Mouse (Mus musculus) limb, embryonic 14.5 days (tissue): ENCODE measurements around the gene Aarsd1. TPM values are rescaled to one million over a fixed set of nuclear protein-coding genes. Genes with fewer than 3 reads are reported as not detected.
"Not testable (repeated sequence)": the region's sequence is repeated elsewhere in the genome, so short reads cannot be mapped to it uniquely, and the experiment has no call there.

Source experiments
- ATAC-seq: fragments of 200-750 bp; cut with Nextera tagmentation; 2 replicates; pipeline ENCODE4 v1.8.0; 2017; ENCODE audit warnings: low read depth, moderate number of reproducible peaks, moderate TSS enrichment; ENCODE audit not compliant: low FRiP score
- DNase-seq: peaks from one replicate; pipeline ENCODE4 v3.0.0-alpha.2; 2015; ENCODE audit warnings: low spot score
- H3K27ac ChIP-seq: fragments of 300-500 bp; sonication (generic); replicated peaks from 2 replicates; pipeline ENCODE4 v1.5.1; 2014; ENCODE audit warnings: low read depth, mild to moderate bottlenecking, low read length, moderate library complexity, mixed read lengths
- H3K27me3 ChIP-seq: fragments of 300-500 bp; sonication (generic); 2 replicates; pipeline ENCODE4 v1.6.1; 2014; ENCODE audit warnings: low read length, mixed read lengths; ENCODE audit not compliant: control insufficient read depth, insufficient read depth
- H3K36me3 ChIP-seq: fragments of 300-500 bp; sonication (generic); 2 replicates; pipeline ENCODE4 v1.6.1; 2014; ENCODE audit warnings: mild to moderate bottlenecking, low read length, moderate library complexity, mixed read lengths; ENCODE audit not compliant: control insufficient read depth, insufficient read depth
- H3K4me1 ChIP-seq: fragments of 300-500 bp; sonication (generic); 2 replicates; pipeline ENCODE4 v1.6.1; 2014; ENCODE audit warnings: antibody characterized with exemption, low read length, mixed read lengths; ENCODE audit not compliant: control insufficient read depth, insufficient read depth
- H3K4me2 ChIP-seq: fragments of 300-500 bp; sonication (generic); replicated peaks from 2 replicates; pipeline ENCODE4 v1.6.1; 2014; ENCODE audit warnings: low read depth, mild to moderate bottlenecking, low read length, moderate library complexity; ENCODE audit not compliant: severe bottlenecking
- H3K4me3 ChIP-seq: fragments of 300-500 bp; sonication (generic); replicated peaks from 2 replicates; pipeline ENCODE4 v1.5.1; 2014; ENCODE audit warnings: low read length
- H3K9ac ChIP-seq: fragments of 300-500 bp; sonication (generic); 2 replicates; pipeline ENCODE4 v1.6.1; 2014; ENCODE audit warnings: mild to moderate bottlenecking, low read depth, low read length, moderate library complexity; ENCODE audit not compliant: severe bottlenecking
- H3K9me3 ChIP-seq: fragments of 300-500 bp; sonication (generic); 2 replicates; pipeline ENCODE4 v1.6.1; 2016; ENCODE audit warnings: low read length; ENCODE audit not compliant: control insufficient read depth
- POLR2A ChIP-seq: fragments of 200-500 bp; IDR thresholded peaks from 2 replicates; pipeline ENCODE4 v1.8.0; 2012; ENCODE audit warnings: inconsistent platforms, mild to moderate bottlenecking, moderate library complexity, borderline replicate concordance; ENCODE audit not compliant: insufficient read depth, insufficient read length; ENCODE audit errors: extremely low read depth
- WGBS: fragments of 180-500 bp; shearing (Covaris S2); extraction: QIAGEN DNeasy Blood & Tissue Kit; methylation state at CpG from one replicate; pipeline ENCODE4 v1.1.7; 2014; 5-methylcytosine and 5-hydroxymethylcytosine counted together
- polyA plus RNA-seq, 2 experiments: library from polyadenylated mRNA; depleted of rRNA in 1 of 2; stranded (reverse) in 1 of 2; unstranded in 1 of 2; fragments of >200 nt; fragmentation: Nextera tagmentation in 1 of 2; extraction: Ambion mirVana in 1 of 2; gene quantifications; 2 replicates each; pipeline versions ENCODE4 v1.2.1 to v1.2.3; 2012 to 2014

The Aarsd1 gene
- polyA plus RNA-seq, 2 experiments = 41.1 to 63.2 TPM

GRCm38 (mm10) chr11:101416433-101417100 lies 848 bp downstream of the Aarsd1 start:
- TF ChIP-seq POLR2A = no peak
- 4% methylated on average over 11 of the region's 11 CpGs for WGBS
- peak overlapping the region; percentile 80 for H3K9ac ChIP-seq
- H3K4me3 ChIP-seq = peak overlapping the region; percentile 66
- peak overlapping the region; percentile 64 for H3K4me2 ChIP-seq
- no peak for ATAC-seq
- H3K4me1 ChIP-seq = peaks cover 6% of the 10 kb centered on the region
- H3K9me3 ChIP-seq = no peaks in the 10 kb centered on the region
- H3K27ac ChIP-seq = peak overlapping the region; percentile 59
- peaks cover 18% of the 10 kb centered on the region for H3K36me3 ChIP-seq
- no peak for DNase-seq
- H3K27me3 ChIP-seq = no peaks in the 10 kb centered on the region

GRCm38 (mm10) chr11:101415306-101415705 lies 2.1 kb downstream of the Aarsd1 start:
- DNase-seq = no peak
- no peak overlapping the region for H3K27ac ChIP-seq
- no peak for ATAC-seq
- H3K27me3 ChIP-seq = no peaks in the 10 kb centered on the region
- H3K4me3 ChIP-seq = no peak overlapping the region
- no peak overlapping the region for H3K9ac ChIP-seq
- no peaks in the 10 kb centered on the region for H3K9me3 ChIP-seq
- H3K4me2 ChIP-seq = no peak overlapping the region
- H3K4me1 ChIP-seq = peaks cover 6% of the 10 kb centered on the region
- WGBS = 86% methylated on average over 2 of the region's 2 CpGs
- H3K36me3 ChIP-seq = peaks cover 31% of the 10 kb centered on the region
- no peak for TF ChIP-seq POLR2A

GRCm38 (mm10) chr11:101395110-101395509 lies 22.3 kb downstream of the Aarsd1 start:
- Histone ChIP-seq H3K4me1 (no peaks in the 10 kb centered on the region), H3K4me3 (no peak overlapping the region), H3K27ac (no peak overlapping the region), H3K9me3 (no peaks in the 10 kb centered on the region), H3K36me3 (no peaks in the 10 kb centered on the region), H3K9ac (0 out of 2 replicates have a peak overlapping the region, but pooled peaks have one; percentile 21), H3K4me2 (no peak overlapping the region), H3K27me3 (no peaks in the 10 kb centered on the region)
- no peak for TF ChIP-seq POLR2A
- WGBS = 4% methylated on average over 8 of the region's 8 CpGs
- ATAC-seq (peak; percentile 53; the same call in 1 of the 2 replicates), DNase-seq (peak; percentile 84)

- DNase-seq = no peak
- Histone ChIP-seq H3K27ac (no peak overlapping the region), H3K27me3 (no peaks in the 10 kb centered on the region)
Measured at GRCm38 (mm10) chr11:101381817-101382216, 35.6 kb downstream of the Aarsd1 start.

GRCm38 (mm10) chr11:101378926-101379325 lies 38.5 kb downstream of the Aarsd1 start:
- Histone ChIP-seq H3K27ac (no peak overlapping the region), H3K4me2 (no peak overlapping the region), H3K27me3 (no peaks in the 10 kb centered on the region), H3K9me3 (no peaks in the 10 kb centered on the region), H3K4me1 (no peaks in the 10 kb centered on the region), H3K9ac (no peak overlapping the region), H3K4me3 (no peak overlapping the region), H3K36me3 (no peaks in the 10 kb centered on the region)
- WGBS = 75% methylated on average over 6 of the region's 6 CpGs
- TF ChIP-seq POLR2A = no peak
- no peak for DNase-seq
- no peak for ATAC-seq

More at GRCm38 (mm10) chr11:101381817-101382216, 35.6 kb downstream of the Aarsd1 start:
- TF ChIP-seq POLR2A = no peak
- 17% methylated on average over 4 of the region's 4 CpGs for WGBS
- H3K9ac ChIP-seq = no peak overlapping the region
- H3K4me3 ChIP-seq = no peak overlapping the region
- H3K36me3 ChIP-seq = no peaks in the 10 kb centered on the region
- H3K9me3 ChIP-seq = no peaks in the 10 kb centered on the region
- H3K4me2 ChIP-seq = no peak overlapping the region
- ATAC-seq = no peak
- H3K4me1 ChIP-seq = no peaks in the 10 kb centered on the region

GRCm38 (mm10) chr11:101378196-101378595 lies 39.2 kb downstream of the Aarsd1 start:
- H3K9ac ChIP-seq, H3K36me3 ChIP-seq, H3K27ac ChIP-seq, H3K9me3 ChIP-seq, H3K4me2 ChIP-seq, H3K4me3 ChIP-seq, H3K27me3 ChIP-seq, H3K4me1 ChIP-seq, ATAC-seq, DNase-seq: not testable (repeated sequence)
- WGBS = 92% methylated on average over 8 of the region's 8 CpGs
